Mouse (Mus musculus) liver, embryonic 16.5 days (tissue): ENCODE measurements around the gene Fbxl20. TPM values are rescaled to one million over a fixed set of nuclear protein-coding genes. Genes with fewer than 3 reads are reported as not detected.

ENCODE experiments used
- ATAC-seq: fragments of 200-750 bp; cut with Nextera tagmentation; 2 replicates; pipeline ENCODE4 v1.8.0; 2017; ENCODE audit warnings: low read depth, mild to moderate bottlenecking, moderate number of reproducible peaks, moderate library complexity
- H3K27ac ChIP-seq: fragments of 300-500 bp; sonication (generic); 2 replicates; pipeline ENCODE4 v1.5.1; 2014; ENCODE audit warnings: mild to moderate bottlenecking, low read length
- H3K27me3 ChIP-seq: fragments of 300-500 bp; sonication (generic); 2 replicates; pipeline ENCODE4 v1.6.1; 2014; ENCODE audit warnings: low read depth, low read length, mixed read lengths; ENCODE audit not compliant: control insufficient read depth, insufficient read depth
- H3K36me3 ChIP-seq: fragments of 300-500 bp; sonication (generic); 2 replicates; pipeline ENCODE4 v1.6.1; 2014; ENCODE audit warnings: mild to moderate bottlenecking; ENCODE audit not compliant: control insufficient read depth, insufficient read depth
- H3K4me1 ChIP-seq: fragments of 300-500 bp; sonication (generic); 2 replicates; pipeline ENCODE4 v1.6.1; 2014; ENCODE audit warnings: low read depth, low read length, mixed read lengths; ENCODE audit not compliant: control insufficient read depth
- H3K4me2 ChIP-seq: fragments of 300-500 bp; sonication (generic); 2 replicates; pipeline ENCODE4 v1.6.1; 2014; ENCODE audit warnings: low read depth, low read length, mixed read lengths
- H3K4me3 ChIP-seq: fragments of 300-500 bp; sonication (generic); 2 replicates; pipeline ENCODE4 v1.5.1; 2014; ENCODE audit warnings: low read depth, mild to moderate bottlenecking, low read length
- H3K9ac ChIP-seq: fragments of 300-500 bp; sonication (generic); 2 replicates; pipeline ENCODE4 v1.6.1; 2014; ENCODE audit warnings: low read depth, low read length
- H3K9me3 ChIP-seq: fragments of 300-500 bp; sonication (generic); replicated peaks from 2 replicates; pipeline ENCODE4 v1.6.1; 2016; ENCODE audit warnings: low read length; ENCODE audit not compliant: control insufficient read depth
- WGBS: fragments of 180-500 bp; shearing (Covaris S2); extraction: QIAGEN DNeasy Blood & Tissue Kit; methylation state at CpG from one replicate; pipeline ENCODE4 v1.1.7; 2014; ENCODE audit not compliant: insufficient replicate concordance; 5-methylcytosine and 5-hydroxymethylcytosine counted together
- polyA plus RNA-seq: library from polyadenylated mRNA; unstranded; fragments of >200 nt; fragmentation: Nextera tagmentation; extraction: Ambion mirVana; gene quantifications from 2 replicates; pipeline ENCODE4 v1.2.1, GENCODE M21; 2015

The Fbxl20 gene
- polyA plus RNA-seq, 1 experiment from 2014 or later: 6.0 TPM

GRCm38 (mm10) chr11:98057998-98058397, 92.2 kb downstream of the Fbxl20 start:
- Histone ChIP-seq H3K27ac (no peak overlapping the region), H3K9ac (no peak overlapping the region), H3K9me3 (no peaks in the 10 kb centered on the region), H3K4me2 (no peak overlapping the region), H3K4me1 (no peaks in the 10 kb centered on the region; the same call in 1 of the 2 replicates), H3K27me3 (peaks cover 18% of the 10 kb centered on the region), H3K4me3 (no peak overlapping the region), H3K36me3 (no peaks in the 10 kb centered on the region)
- 0 out of 2 replicates have a peak, but pooled peaks have one; percentile 19 for ATAC-seq
- 66% methylated on average over 5 of the region's 5 CpGs for WGBS

- Histone ChIP-seq H3K4me2 (no peak overlapping the region), H3K9ac (no peak overlapping the region), H3K27me3 (peaks cover 23% of the 10 kb centered on the region), H3K9me3 (no peaks in the 10 kb centered on the region), H3K4me1 (peaks cover 3% of the 10 kb centered on the region), H3K4me3 (no peak overlapping the region), H3K36me3 (no peaks in the 10 kb centered on the region), H3K27ac (no peak overlapping the region)
- WGBS: 18% methylated on average over 9 of the region's 9 CpGs
- ATAC-seq: no peak
Measured at GRCm38 (mm10) chr11:98057466-98057865, 92.7 kb downstream of the Fbxl20 start.

GRCm38 (mm10) chr11:98052989-98053834, 97.0 kb downstream of the Fbxl20 start, which contains the start of gene Stac2:
Gene Stac2 (minus strand): TSS chr11:98053462.
- ATAC-seq: peak; percentile 62; the same call in 1 of the 2 replicates
- H3K27ac ChIP-seq: no peak within 1 kb of the TSS
- peaks cover 7% of the 10 kb centered on the region for H3K4me1 ChIP-seq
- H3K9me3 ChIP-seq: no peaks in the 10 kb centered on the region
- no peak within 1 kb of the TSS for H3K9ac ChIP-seq
- no peaks in the 10 kb centered on the region for H3K36me3 ChIP-seq
- WGBS: 2% methylated on average over 42 of the region's 48 CpGs
- peak within 1 kb of the TSS; percentile 46 for H3K4me2 ChIP-seq
- H3K4me3 ChIP-seq: peak within 1 kb of the TSS; percentile 40
- peaks cover 48% of the 10 kb centered on the region for H3K27me3 ChIP-seq

GRCm38 (mm10) chr11:98052129-98052988, 97.8 kb downstream of the Fbxl20 start:
- H3K36me3 ChIP-seq: no peaks in the 10 kb centered on the region
- no peaks in the 10 kb centered on the region for H3K9me3 ChIP-seq
- H3K27ac ChIP-seq: no peak overlapping the region
- H3K4me3 ChIP-seq: peak overlapping the region; percentile 40
- H3K4me1 ChIP-seq: peaks cover 7% of the 10 kb centered on the region
- no peak overlapping the region for H3K9ac ChIP-seq
- peaks cover 48% of the 10 kb centered on the region for H3K27me3 ChIP-seq
- ATAC-seq: no peak
- H3K4me2 ChIP-seq: peak overlapping the region; percentile 46
- WGBS: under 1% methylated on average over 83 of the region's 83 CpGs

- Histone ChIP-seq H3K27ac (no peak overlapping the region), H3K36me3 (no peaks in the 10 kb centered on the region), H3K9ac (no peak overlapping the region), H3K9me3 (no peaks in the 10 kb centered on the region), H3K4me2 (no peak overlapping the region), H3K4me3 (no peak overlapping the region; the same call in 1 of the 2 replicates), H3K4me1 (peaks cover 7% of the 10 kb centered on the region), H3K27me3 (peaks cover 48% of the 10 kb centered on the region)
- no peak for ATAC-seq
- WGBS: 7% methylated on average over 12 of the region's 12 CpGs
Measured at GRCm38 (mm10) chr11:98051611-98052128, 98.5 kb downstream of the Fbxl20 start.

- H3K9me3 ChIP-seq: no peaks in the 10 kb centered on the region
- H3K4me1 ChIP-seq: peaks cover 7% of the 10 kb centered on the region
- H3K4me2 ChIP-seq: no peak overlapping the region
- WGBS: 54% methylated on average over 2 of the region's 2 CpGs
- ATAC-seq: no peak
- H3K36me3 ChIP-seq: no peaks in the 10 kb centered on the region
- no peak overlapping the region for H3K4me3 ChIP-seq
- no peak overlapping the region for H3K27ac ChIP-seq
- H3K9ac ChIP-seq: no peak overlapping the region
- H3K27me3 ChIP-seq: peaks cover 48% of the 10 kb centered on the region
Measured at GRCm38 (mm10) chr11:98050940-98051339, 99.3 kb downstream of the Fbxl20 start.

GRCm38 (mm10) chr11:98050520-98050815, 99.7 kb downstream of the Fbxl20 start:
- ATAC-seq: no peak
- Histone ChIP-seq H3K4me3 (no peak overlapping the region), H3K9me3 (no peaks in the 10 kb centered on the region), H3K27ac (no peak overlapping the region), H3K9ac (no peak overlapping the region), H3K4me1 (peaks cover 7% of the 10 kb centered on the region), H3K36me3 (no peaks in the 10 kb centered on the region), H3K27me3 (peaks cover 48% of the 10 kb centered on the region), H3K4me2 (no peak overlapping the region)
- whole genome bisulfite sequencing: 34% methylated on average over 2 of the region's 2 CpGs

- Histone ChIP-seq H3K4me2 (no peak overlapping the region), H3K27ac (no peak overlapping the region), H3K4me3 (no peak overlapping the region), H3K9ac (no peak overlapping the region), H3K36me3 (no peaks in the 10 kb centered on the region), H3K4me1 (peaks cover 7% of the 10 kb centered on the region), H3K27me3 (peaks cover 45% of the 10 kb centered on the region), H3K9me3 (no peaks in the 10 kb centered on the region)
- ATAC-seq: no peak
- 26% methylated on average over 14 of the region's 14 CpGs for WGBS
Measured at GRCm38 (mm10) chr11:98049672-98050519, 100.3 kb downstream of the Fbxl20 start.
